Mouse (Mus musculus) heart, postnatal 0 days (tissue): ENCODE results near the gene Pdzrn4.

Source experiments
- CTCF ChIP-seq: IDR thresholded peaks from 2 replicates; pipeline ENCODE4 v1.5.1; 2016; ENCODE audit warnings: antibody characterized with exemption, control low read depth, low read depth
- EP300 ChIP-seq: IDR thresholded peaks from 2 replicates; pipeline ENCODE4 v1.6.1; 2016; ENCODE audit warnings: antibody characterized with exemption, low read depth

DNA sequence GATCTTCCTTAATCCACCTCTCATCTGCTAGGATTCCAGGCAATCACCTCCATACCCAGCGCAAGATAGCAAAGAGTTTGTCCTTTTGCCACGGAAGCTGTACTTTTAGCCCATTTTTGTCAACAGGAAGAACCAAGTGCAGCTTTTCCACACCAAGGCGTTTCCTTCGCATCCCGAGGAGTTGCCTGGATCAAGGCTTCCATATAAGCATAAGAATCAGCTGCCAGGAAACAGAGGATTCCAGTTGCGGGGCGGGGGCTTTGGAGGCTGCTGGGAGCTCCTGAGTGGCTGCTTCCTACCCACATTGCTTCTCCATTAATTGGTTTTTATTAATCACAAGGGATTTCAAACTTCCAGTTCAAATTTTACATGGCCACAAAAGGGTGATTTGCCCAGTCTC, 125.0 kb downstream of the Pdzrn4 start:
- TF ChIP-seq CTCF: no peak
- no peak for TF ChIP-seq EP300
